Mouse (Mus musculus) heart, adult 9 months (tissue): ENCODE measurements at regions not wholly inside any gene's neighbourhood (a gene's known extent, or its start where the extent isn't known, plus 50 kb on each side); places are given as distances from the start of the nearest gene placed in this dataset.
A peak's percentile ranks its signal among the peaks of the same experiment; 100 is the strongest.
"Not testable (repeated sequence)": the region's sequence is repeated elsewhere in the genome, so short reads cannot be mapped to it uniquely, and the experiment has no call there.

Experiments
- DNase-seq, 2 experiments: peaks; one replicate each; pipeline ENCODE4 v3.0.0; 2022; ENCODE audit warnings: low spot score in 2 of 2

DNA sequence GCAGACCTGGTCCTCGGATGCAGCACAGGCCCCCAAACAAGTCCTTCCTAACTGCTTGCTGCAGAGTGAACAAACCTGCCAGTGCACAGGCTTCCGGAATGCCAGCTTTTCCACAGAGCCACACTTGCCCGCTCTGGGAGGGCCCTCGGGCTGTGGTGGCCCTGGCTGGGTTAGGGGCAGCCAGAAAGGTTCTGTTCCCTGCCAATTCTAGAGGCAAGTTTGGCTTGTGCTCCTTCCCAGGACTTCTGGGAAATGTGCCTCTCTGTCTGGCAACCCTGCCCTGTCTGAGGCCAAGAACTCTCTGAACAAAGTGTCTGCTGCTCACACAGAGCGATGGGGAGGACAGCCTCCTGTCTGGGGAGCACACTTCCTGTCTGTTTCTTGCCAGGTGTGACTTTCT, 66.4 kb downstream of the Xrcc2 start:
- DNase-seq = peak; percentile 21 to 31

DNA sequence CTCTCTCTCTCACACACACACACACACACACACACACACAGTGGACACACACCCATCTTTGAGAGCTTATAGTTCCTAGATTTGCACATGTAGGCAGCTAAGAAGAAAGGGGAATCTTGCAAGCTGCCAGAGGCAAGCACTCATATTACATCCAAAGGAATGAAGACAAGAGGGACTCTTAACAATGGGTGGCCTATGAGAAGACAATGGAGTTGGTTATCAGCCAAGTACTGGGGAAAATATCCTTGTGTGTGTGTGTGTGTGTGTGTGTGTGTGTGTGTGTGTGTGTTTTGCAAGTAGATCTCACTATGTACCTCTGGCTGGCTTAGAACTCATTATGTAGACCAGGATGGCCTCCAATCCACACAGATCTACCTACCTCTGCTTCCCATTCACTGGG, 67.5 kb downstream of the Xrcc2 start:
- no peak for DNase-seq

DNA sequence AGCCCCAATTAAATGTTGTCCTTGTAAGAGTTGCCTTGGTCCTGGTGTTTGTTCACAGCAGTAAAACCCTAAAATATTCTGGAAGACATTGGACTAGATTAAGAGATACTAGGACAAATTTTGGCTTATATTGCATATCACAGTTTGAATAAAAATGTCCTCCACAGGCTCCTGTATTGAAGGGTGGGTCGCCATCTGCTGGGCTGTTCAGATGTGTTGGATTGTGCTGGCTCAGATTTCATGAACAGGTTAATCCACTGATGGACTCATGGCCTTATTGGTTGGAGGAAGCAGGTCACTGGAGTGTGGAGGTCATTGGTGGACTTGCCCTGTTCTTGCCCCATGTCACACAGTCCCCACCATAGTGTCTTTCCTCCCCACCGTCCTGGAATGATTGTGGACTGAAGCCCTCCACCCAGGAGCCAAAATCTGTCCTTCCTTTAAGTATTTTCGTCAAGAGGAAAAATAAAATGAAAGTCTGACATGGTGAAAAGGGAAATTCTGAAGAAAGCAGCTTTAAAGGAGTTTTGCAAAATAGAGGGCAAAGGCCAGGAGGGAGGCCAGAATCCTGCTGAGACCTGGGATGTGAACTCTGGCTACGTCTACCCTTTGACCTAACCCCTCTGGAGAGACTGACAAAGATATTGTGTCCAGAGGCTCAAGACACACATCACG, 72.6 kb downstream of the Xrcc2 start:
- DNase-seq = no peak

DNA sequence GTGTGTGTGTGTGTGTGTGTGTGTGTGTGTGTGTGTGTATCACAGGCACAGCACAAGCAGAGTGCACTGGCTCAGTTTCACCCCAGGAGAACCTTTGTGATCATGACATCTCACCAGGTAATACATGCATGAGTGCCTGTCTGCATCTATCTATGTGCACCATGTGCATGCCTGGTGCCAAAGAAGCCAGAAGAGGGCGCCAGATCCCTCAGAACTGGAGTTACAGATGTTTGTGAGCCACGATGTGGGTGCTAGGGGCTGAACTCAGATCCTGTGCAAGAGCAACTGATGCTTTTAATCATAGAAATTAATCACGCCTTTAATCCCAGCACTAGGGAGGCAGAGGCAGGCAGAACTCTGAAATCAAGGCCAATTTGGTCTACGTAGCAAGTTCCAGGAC, 75.9 kb downstream of the Xrcc2 start:
- DNase-seq = no peak

DNA sequence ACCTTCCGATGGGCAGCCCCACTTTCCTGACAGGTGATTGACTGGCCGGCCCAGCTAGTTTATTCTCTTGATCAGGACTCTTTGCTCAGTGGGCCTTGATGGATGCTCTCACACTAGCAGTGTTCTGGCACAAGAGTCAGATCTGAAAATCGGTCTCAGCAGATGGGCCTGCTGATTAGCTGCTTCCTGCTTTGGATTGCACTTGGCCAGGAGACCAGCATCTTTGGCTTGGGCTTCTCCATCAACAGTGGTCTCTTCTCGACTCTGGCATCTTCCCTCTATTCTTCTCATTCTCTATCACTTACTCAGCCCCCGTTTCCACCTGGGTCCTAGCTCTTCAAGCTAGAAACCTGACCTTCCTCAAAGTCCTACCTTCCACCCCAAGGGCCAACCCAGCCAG, 77.1 kb downstream of the Xrcc2 start:
- no peak for DNase-seq

DNA sequence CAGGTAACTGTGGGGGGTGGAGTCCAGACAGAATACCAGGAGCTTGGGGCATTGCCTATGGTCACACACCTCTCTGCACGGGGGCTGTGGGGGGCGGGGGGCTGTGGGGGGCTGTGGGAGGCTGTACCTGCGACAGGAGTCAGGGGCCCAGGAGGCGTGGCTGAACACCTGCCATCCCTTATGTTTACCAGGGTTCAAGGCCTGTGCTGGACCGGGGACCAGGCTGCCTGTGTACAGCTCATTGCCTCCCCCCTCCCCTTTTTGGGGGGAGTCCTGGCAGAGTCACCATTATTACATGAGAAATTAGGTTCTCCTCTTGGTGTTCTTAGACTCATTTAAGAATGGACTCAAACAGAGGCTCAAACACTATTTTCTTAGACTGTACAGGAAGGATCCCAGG, 78.5 kb downstream of the Xrcc2 start:
- no peak for DNase-seq

DNA sequence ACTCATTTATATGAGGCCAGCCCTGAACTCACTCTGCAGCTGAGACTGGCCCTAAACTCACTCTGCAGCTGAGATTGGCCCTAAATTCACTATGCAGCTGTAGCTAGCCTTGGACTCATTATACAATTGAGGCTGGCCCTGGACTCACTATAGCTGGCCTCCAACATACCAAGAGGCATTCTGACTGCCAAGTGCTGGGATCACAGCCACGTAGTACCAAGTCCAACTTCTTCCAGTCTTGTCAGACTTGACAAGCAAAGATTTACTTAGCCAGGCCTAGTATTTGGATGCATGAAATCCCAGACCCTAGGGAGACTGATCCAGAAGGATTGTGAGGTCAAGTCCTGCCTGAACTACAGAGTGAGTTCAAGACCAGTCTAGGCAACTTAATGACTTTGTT, 81.6 kb downstream of the Xrcc2 start:
- no peak for DNase-seq

DNA sequence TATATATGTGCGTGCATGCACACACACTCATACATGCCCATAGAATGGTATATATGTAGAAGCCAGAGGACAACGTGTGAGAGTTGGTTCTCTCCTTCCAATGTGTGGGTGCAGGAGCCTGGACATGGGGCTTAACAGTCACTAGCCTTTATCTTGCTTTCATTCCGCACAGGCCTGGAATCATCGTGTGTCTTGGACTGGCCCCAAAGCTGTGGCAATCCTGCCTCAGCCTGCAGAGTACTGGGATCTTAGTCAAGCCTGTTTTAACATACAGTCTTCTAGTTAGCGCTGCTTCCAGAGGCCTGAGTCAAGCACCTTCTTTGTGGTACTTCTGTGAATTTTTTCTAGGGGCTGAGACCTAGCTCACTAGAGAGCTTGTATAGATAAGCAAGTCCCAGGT, 85.8 kb downstream of the Xrcc2 start:
- DNase-seq = no peak

DNA sequence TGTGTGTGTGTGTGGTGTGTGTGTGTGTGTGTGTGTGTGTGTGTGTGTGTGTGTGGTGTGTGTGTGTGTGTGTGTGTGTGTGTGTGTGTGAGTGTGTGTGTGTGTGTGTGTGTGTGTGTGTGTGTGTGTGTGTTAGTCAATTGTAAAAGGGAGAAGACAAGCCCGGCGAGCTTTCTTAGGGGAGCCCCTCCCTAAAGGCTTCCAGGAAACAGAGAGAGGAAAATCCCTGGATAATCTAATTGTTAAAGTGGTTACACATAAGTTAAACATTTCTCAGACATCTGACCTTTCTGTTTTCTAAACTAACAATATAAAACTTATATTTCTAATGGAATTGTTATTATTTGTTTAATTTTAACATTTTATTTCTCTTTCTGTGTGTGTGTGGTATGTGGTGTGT, 86.3 kb downstream of the Xrcc2 start:
- not testable (repeated sequence) for DNase-seq

DNA sequence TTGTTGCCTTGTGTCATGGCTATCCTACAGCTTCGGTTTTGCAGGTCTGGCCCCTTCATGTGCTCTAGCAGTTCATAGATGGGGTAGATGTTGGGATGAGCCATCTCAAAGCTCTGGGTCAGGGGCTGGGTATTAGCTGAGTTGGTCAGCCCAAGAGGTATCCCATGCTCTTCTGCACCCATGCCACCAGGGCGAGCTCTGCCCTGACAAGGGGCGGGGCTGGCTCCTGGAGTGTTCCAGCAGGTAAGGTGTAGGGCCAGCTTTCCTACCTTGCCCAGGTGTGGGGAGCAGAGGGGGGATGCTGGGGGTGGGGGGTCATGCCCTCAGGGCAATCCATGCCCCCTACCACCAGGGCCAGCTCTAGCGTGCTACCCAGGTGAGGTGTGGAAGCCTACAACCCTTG, 91.0 kb downstream of the Xrcc2 start:
- no peak for DNase-seq

DNA sequence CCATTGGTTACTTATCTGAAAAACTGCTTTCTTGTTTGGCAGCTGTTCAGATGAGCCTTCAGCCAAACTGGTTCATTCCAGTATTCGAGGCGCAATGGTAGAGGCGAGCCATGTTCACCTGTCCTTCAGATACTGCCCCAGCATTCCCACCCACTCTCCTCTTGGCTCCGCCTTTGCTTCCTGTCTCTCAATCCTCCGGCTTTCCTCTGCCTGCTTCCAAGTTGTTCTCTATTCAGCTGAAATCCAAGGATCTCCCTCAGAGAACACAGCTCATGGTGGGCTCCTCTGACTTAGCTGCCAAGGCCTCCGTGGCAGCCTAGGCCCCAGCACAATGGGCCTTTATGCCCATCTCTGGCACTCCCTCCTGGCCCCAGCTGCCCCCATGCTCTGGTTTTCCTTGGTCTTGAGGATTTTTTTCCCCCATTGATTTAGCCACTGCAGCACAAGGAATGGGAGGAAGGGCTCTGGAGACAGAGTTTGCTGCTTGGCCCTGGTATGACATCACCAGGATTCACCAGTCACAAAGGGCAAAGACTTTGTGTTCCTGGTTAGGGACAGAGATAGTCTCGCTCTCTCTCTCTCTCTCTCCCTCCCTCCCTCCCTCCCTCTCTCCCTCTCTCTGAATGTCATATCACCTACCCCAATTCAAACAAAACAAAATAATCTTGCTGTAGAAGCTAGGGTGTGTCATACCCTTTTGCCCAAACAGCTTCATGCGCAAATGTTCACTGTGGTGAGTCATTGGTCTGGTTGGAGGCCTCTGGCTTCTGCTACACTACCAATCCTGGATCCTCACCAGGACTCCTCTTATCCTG, 91.6 kb downstream of the Xrcc2 start:
- peak; percentile 1 to 12 for DNase-seq

DNA sequence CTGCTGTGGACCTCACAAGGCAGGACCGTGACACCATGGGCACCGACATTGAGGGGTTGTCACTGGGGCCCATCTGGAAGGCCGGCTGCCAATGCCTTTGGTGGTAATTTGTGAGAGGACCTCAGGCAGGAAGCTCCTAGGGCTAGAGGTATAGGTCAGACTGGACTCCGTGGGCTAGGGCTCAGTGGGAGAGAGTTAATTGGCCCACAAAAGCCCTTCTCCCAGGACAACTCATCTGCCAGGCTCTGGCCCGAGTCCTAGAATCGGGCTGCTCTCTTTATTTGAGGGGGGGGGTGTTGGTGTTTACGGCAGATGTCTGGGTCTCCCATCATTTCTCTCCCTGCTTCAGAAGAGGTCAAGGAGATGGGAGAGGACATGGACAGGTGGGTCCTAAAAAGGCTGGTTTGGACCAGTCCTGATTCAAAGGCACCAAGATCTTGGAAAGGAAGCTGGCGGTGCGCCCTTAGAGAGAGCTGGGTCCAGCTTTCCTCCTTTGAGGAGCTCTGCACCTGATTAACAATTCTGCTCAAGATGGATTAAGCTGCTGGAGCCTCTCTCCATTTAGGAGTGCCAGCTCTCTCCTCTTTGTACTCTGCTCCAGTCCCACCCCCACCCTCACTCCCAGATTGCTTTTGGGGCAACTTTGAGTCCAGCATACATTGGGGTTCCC, 93.5 kb downstream of the Xrcc2 start:
- DNase-seq = no peak

DNA sequence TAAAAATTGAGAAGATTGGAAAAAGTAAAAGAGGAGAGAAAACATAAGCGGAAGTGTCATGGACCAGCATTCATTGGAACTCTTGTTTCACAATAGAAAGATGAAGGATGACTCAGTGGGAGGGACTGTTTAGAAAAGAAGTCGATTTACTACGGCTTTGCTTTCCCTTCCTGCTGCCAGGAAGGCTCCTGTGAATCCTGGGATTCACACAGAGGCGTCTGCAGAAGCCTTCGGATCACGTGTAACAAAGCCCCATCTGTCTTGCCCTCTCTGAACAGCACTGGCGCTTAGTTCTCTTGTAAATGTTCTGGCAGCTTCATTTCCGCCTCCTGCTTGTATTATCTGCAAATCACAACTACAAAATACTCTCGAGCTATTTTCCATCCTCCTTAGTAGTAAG, 94.0 kb downstream of the Cct8l1 start:
- no peak for DNase-seq

DNA sequence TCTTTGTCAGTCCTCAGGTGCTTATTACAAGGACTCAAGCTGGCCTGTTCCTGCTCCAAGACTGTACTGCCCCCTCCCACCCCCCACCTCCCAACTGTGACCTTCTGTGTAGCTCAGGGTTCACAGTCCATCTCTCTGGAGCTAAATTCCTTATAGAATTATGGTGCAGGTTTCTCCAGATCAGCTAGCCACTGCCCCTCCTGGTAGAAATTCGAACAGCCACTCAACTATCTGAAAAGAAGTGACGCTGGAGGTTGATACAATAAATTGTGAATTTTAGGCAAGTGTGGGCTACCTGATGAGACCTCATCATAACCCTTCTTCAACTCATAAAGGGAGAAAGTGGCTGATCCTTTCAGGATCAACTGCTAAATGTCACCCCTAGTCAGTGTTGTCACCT, 86.3 kb downstream of the Cct8l1 start:
- no peak for DNase-seq

DNA sequence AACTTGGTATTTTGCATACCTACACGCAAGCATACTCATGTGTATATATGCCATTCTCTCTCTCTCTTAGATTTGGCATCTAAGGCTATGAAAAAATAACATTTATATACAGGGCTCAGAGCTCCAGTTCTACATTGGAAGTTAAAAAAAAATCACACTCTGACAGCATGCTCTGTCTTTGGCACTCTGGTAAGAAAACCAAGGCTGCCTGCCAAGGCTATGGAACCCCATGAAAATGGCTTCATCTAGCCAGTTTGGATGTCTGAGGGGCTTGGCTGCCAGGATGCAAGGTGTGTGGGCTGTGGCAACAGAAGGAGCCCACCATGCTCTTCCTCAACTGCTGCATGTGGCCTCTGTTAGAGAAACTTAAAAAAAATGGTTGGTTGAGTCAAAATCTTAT, 83.5 kb downstream of the Cct8l1 start:
- DNase-seq = no peak

DNA sequence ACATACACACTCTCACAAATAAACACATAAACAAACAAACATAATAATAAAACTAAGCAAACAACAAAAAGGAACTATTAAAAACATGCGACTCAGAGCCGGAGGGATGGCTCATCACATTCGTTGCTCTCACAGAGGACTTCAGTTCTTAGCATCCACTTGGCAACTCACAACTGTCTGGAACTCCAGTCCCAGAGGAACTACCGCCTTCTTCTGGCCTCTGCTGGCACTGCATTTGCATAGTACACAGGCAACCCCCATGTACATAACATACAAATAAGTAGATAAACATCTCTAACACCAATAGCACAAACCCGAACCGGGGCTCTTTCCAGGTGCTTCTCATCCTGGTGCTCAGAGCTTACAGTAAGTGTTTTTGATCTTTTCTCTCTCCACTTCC, 81.9 kb downstream of the Cct8l1 start:
- DNase-seq = no peak

DNA sequence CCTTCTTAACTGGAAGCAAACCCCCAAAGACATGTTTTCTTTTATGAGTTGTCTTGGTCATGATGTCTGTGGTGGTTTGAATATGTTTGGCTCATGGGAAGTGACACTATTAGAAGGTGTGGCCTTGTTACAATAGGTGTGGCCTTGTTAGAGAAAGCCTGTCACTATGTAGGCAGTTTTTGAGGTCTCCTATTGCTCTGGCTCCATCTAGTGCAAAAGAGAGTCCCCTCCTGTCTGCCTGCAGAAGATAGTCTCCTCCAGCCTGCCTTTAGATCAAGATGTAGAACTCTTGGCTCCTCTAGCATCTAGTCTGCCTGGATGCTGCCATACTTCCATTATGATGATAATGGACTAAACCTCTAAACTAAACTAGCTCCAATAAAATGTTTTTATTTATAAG, 75.8 kb downstream of the Cct8l1 start:
- DNase-seq = no peak
